ENCODE assay signal across 10 mouse cellular contexts in the genomic region with DNA sequence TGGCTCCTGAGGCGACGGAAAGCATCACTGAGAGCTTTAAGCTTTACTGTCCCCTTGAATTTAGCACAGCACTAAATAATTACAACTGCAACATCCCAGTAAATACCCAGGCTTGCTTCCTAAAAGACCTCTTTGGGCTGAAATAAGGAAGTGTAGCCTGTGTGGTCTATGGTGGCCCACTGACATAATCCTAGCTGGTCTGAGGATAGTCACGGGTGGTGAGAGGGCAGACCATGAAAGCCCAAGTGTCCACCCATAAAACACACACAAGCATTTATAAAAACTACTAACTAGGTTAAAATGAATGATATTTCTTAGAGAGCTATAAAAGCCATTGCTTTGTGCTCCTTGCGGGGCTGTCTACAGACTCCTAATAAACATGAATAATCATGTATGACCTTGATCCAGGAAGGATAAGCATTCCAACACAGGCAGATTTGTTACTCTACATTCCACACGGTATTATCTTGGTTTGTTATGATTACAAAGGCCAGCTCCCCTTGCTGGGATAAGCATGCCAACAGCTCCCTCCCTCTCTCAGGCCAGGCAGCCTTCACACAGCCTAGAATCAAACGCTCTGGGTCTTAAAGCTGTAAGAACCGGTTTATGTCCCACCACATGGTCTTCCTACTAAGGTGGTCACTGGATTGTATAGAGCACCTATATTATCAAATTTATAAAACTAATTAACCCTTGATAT. TPM values are rescaled to one million over a fixed set of nuclear protein-coding genes. Genes with fewer than 3 reads are reported as not detected.
DNase-seq lines count a peak whose midpoint lies in the region; ATAC-seq lines count a peak whose summit lies in the region.
"Had no signal": no experiment of that assay in that cellular context is flagged by ENCODE, and none has a peak within 500 bp of the region (broad histone marks: within the 10 kb centered on the region; RNA-seq: fewer than 3 reads in every experiment).

No protein-coding gene starts in this region.

- peaks cover 15% of the 10 kb centered on the region for H3K4me1 ChIP-seq in midbrain, embryonic 11.5 days (ENCODE audit: control insufficient read depth, insufficient read depth, low read length)
- peaks cover 11% of the 10 kb centered on the region for H3K4me1 ChIP-seq in midbrain, embryonic 16.5 days (ENCODE audit: control insufficient read depth, insufficient read depth, low read length)

- H3K36me3 ChIP-seq in midbrain, embryonic 11.5 days (ENCODE audit: control insufficient read depth, insufficient read depth, low read length) = no peaks in the 10 kb centered on the region
- no peaks in the 10 kb centered on the region for H3K36me3 ChIP-seq in midbrain, embryonic 16.5 days (ENCODE audit: control insufficient read depth, insufficient read depth, low read length)

- DNase-seq in adrenal gland, adult (ENCODE audit: inconsistent age in 2 of 2, low spot score in 1 of 2) = peak; percentile 55 to 82
- DNase-seq in adrenal gland, adult 18-20 months (ENCODE audit: low spot score in 2 of 2) = no peak
- DNase-seq in midbrain, embryonic 11.5 days (ENCODE audit: low spot score, missing footprints) = peak; percentile 88
- DNase-seq in kidney, postnatal 14 days = peak; percentile 63
- DNase-seq in retina, embryonic 14.5 days (ENCODE audit: low spot score) = peak; percentile 25
- DNase-seq in cerebellum, postnatal 25 days = no peak
- DNase-seq in right cerebral cortex, postnatal 36 days (ENCODE audit: low spot score in 2 of 2) = no peak

- H3K4me2 ChIP-seq in midbrain, embryonic 11.5 days = no peak overlapping the region
- H3K4me2 ChIP-seq in midbrain, embryonic 16.5 days (ENCODE audit: low read length) = no peak overlapping the region
- H3K4me2 ChIP-seq: neural tube, embryonic 13.5 days had no signal

- H3K27ac ChIP-seq in midbrain, embryonic 11.5 days (ENCODE audit: low read depth, low read length) = no peak overlapping the region
- H3K27ac ChIP-seq in midbrain, embryonic 16.5 days (ENCODE audit: low read length) = no peak overlapping the region
- H3K27ac ChIP-seq: left cerebral cortex, adult 2 months; neural tube, embryonic 13.5 days had no signal

- H3K9ac ChIP-seq in midbrain, embryonic 11.5 days (ENCODE audit: low read length) = no peak overlapping the region
- no peak overlapping the region for H3K9ac ChIP-seq in midbrain, embryonic 16.5 days (ENCODE audit: low read depth, low read length)
- H3K9ac ChIP-seq: neural tube, embryonic 13.5 days had no signal

- H3K27me3 ChIP-seq in midbrain, embryonic 11.5 days (ENCODE audit: control insufficient read depth, insufficient read depth, low read length) = no peaks in the 10 kb centered on the region
- H3K27me3 ChIP-seq in midbrain, embryonic 16.5 days (ENCODE audit: control insufficient read depth, insufficient read depth, low read depth, low read length) = no peaks in the 10 kb centered on the region
- H3K27me3 ChIP-seq: neural tube, embryonic 13.5 days had no signal

- no peak overlapping the region for H3K4me3 ChIP-seq in midbrain, embryonic 11.5 days (ENCODE audit: low read depth, low read length)
- H3K4me3 ChIP-seq in midbrain, embryonic 16.5 days (ENCODE audit: low read depth, low read length) = no peak overlapping the region
- H3K4me3 ChIP-seq: left cerebral cortex, adult 2 months; neural tube, embryonic 13.5 days had no signal

- ATAC-seq in midbrain, embryonic 11.5 days (ENCODE audit: low FRiP score) = peak; percentile 79
- no peak for ATAC-seq in midbrain, embryonic 16.5 days

- 35% methylated on average over 7 of the region's 7 CpGs for WGBS in midbrain, embryonic 11.5 days
- 35% methylated on average over 7 of the region's 7 CpGs for WGBS in midbrain, embryonic 16.5 days

- no peaks in the 10 kb centered on the region for H3K9me3 ChIP-seq in midbrain, embryonic 11.5 days (ENCODE audit: control insufficient read depth, low read length)
- no peaks in the 10 kb centered on the region for H3K9me3 ChIP-seq in midbrain, embryonic 16.5 days (replicated peaks; ENCODE audit: control insufficient read depth, low read length, poor library complexity, severe bottlenecking)
- H3K9me3 ChIP-seq: neural tube, embryonic 13.5 days had no signal

RNA-seq across cellular contexts. Expression of a gene that starts 40.4 kb away (rescaled TPM):
- 10 to 100 TPM; 65.1 to 85.4 TPM for total RNA-seq in adrenal gland, adult 18-20 months (2021)
- polyA plus RNA-seq in midbrain, embryonic 11.5 days (2014; fragmentation: Nextera tagmentation; extraction: Ambion mirVana) = 10.1 and 10.4 TPM in 2 replicates
- 20.2 and 21.5 TPM in 2 replicates for polyA plus RNA-seq in midbrain, embryonic 16.5 days (2015; fragmentation: Nextera tagmentation; extraction: Ambion mirVana)

Comparison
In these comparisons a context has a peak if more than half of its experiments do, and no peak if none do; other contexts are left out.
1. DNase-seq: peak in adrenal gland, adult (2 of 2), midbrain, embryonic 11.5 days (single experiment), kidney, postnatal 14 days (single experiment) and retina, embryonic 14.5 days (single experiment); none in adrenal gland, adult 18-20 months (0 of 2), cerebellum, postnatal 25 days (0 of 2) and right cerebral cortex, postnatal 36 days (0 of 2).